Mouse (Mus musculus): Measurements from ENCODE around the gene Stat5a.

- TF ChIP-seq CTCF (IDR thresholded peaks at IDR 0.05; ENCODE audit: extremely low read depth, insufficient read length, insufficient replicate concordance, low read depth, low read length) (no peak), POLR2A (IDR thresholded peaks at IDR 0.05; ENCODE audit: low read depth, low read length) (no peak)
Observed at GRCm38 (mm10) chr11:100849456-100850037, 9.6 kb upstream of the Stat5a start.
